Mouse (Mus musculus) forebrain, embryonic 10.5 days (tissue): ENCODE data around the gene Ccdc155. TPM values are rescaled to one million over a fixed set of nuclear protein-coding genes. Genes with fewer than 3 reads are reported as not detected.

ENCODE experiments used
- DNase-seq: peaks from one replicate; pipeline ENCODE4 v3.0.0-alpha.2; 2017; ENCODE audit warnings: low spot score; ENCODE audit errors: extremely low spot score
- H3K27ac ChIP-seq: fragments of 300-500 bp; sonication (generic); 2 replicates; pipeline ENCODE4 v1.5.1; 2016; ENCODE audit warnings: mild to moderate bottlenecking
- H3K27me3 ChIP-seq: fragments of 300-500 bp; sonication (generic); 2 replicates; pipeline ENCODE4 v1.6.1; 2016; ENCODE audit warnings: mild to moderate bottlenecking; ENCODE audit not compliant: poor library complexity, severe bottlenecking
- H3K36me3 ChIP-seq: fragments of 300-500 bp; sonication (generic); replicated peaks from 2 replicates; pipeline ENCODE4 v1.6.1; 2016; ENCODE audit warnings: mild to moderate bottlenecking, moderate library complexity
- H3K4me1 ChIP-seq: fragments of 300-500 bp; sonication (generic); 2 replicates; pipeline ENCODE4 v1.6.1; 2016
- H3K4me3 ChIP-seq: fragments of 300-500 bp; sonication (generic); 2 replicates; pipeline ENCODE4 v1.5.1; 2016; ENCODE audit warnings: mild to moderate bottlenecking, moderate library complexity
- H3K9me3 ChIP-seq: fragments of 300-500 bp; sonication (generic); 2 replicates; pipeline ENCODE4 v1.6.1; 2016; ENCODE audit warnings: mild to moderate bottlenecking, moderate library complexity
- WGBS: fragments of 180-500 bp; shearing (Covaris S2); methylation state at CpG from one replicate; pipeline ENCODE4 v1.1.7; 2016; 5-methylcytosine and 5-hydroxymethylcytosine counted together
- polyA plus RNA-seq: library from polyadenylated mRNA; unstranded; fragments of >200 nt; fragmentation: Nextera tagmentation; extraction: Ambion mirVana; gene quantifications from 2 replicates; pipeline ENCODE4 v1.2.1, GENCODE M21; 2016

The Ccdc155 gene
- polyA plus RNA-seq, result 0.57 and 0.66 TPM in 2 replicates

DNA sequence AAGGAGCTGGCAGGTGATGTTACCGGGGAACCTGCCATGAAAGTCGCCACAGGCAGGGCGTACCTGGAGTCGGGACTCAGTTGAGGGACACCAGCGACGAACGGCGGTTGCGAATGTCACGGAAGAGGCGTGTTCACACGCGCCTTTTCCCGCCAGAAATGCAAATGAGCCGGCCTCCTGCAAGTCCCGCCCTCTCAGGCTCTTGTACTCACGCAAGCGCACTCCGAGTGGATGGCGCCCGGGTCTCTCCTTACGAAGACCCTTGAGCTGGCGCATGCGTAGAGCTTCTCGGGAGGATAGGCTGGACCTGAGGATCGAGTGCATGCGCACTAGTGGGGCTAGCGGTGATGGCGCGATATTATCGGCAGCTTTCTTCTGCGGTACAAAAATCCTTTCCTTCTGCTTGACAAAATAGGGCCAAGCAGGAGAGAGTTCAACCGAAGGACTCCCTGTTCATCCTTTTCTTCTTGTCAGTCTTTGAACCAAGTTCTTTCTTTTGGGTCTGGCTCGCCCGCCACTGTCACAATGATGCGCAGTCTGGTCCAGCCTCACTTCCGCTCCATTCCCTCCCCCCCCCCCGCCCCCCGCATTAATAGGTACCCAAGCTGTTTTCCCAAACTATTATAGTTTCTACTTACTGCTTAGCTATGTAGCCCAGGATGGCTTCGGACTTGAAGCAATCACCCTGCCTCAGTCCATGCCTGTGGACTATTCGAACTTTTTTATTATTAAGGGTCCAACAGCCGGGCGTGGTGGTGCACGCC is at the start of gene Ccdc155:
Gene Ccdc155, minus strand, starts transcription at position 513 of the 764 bp plus-strand sequence.
- Histone ChIP-seq H3K9me3 (no peaks in the 10 kb centered on the region), H3K4me1 (peaks cover 5% of the 10 kb centered on the region), H3K27me3 (peaks cover 47% of the 10 kb centered on the region), H3K36me3 (no peaks in the 10 kb centered on the region), H3K4me3 (peak within 1 kb of the TSS; percentile 57), H3K27ac (peak within 1 kb of the TSS; percentile 88)
- peak; percentile 99 for DNase-seq
- 9% methylated on average over 44 of the region's 44 CpGs for WGBS

DNA sequence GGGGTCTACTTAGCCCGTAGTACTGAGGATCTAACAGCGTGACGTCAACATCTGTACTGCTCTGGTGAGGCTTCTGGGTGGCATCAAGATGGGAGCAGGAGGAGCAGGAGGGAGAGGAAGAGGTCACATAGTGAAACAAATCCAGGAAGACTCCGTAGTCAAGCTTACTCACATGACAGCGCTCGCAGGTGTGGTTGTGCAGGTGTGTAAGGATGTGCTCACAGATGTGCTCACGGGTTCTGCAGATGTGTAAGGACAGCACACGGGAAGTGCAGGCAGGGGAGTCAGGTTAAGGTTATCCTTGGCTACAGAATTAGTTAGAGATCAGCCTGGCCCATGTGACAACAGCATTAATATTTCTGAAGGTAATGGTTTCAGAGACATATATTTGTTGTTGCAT is 49.1 kb upstream of the Ccdc155 start:
- no peak for DNase-seq
- peaks cover 5% of the 10 kb centered on the region; the same call in 1 of the 2 replicates for H3K4me1 ChIP-seq
- H3K27ac ChIP-seq, result no peak overlapping the region
- WGBS, result 93% methylated on average over 8 of the region's 8 CpGs
- no peak overlapping the region for H3K4me3 ChIP-seq
- H3K27me3 ChIP-seq, result no peaks in the 10 kb centered on the region
- H3K9me3 ChIP-seq, result no peaks in the 10 kb centered on the region
- no peaks in the 10 kb centered on the region for H3K36me3 ChIP-seq

DNA sequence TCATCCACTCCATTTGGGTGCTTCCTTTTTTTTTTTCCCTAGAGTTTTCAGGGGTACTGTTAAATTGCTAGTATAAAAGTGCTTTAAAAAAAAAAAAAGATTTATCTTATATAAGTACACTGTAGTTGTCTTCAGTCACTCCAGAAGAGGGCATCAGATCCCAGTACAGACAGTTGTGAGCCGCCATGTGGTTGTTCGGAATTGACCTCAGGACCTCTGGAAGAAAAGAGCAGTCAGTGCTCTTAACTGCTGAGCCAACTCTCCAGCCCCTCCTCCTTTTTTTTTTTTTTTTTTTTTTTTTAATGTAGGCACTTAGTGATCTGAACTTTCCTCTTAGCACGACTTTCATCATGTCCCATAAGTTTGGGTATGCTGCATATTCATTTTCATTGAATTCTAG is 43.0 kb upstream of the Ccdc155 start:
- H3K4me3 ChIP-seq, result no peak overlapping the region
- no peaks in the 10 kb centered on the region for H3K27me3 ChIP-seq
- no peak overlapping the region for H3K27ac ChIP-seq
- WGBS, result 34% methylated on average over 3 of the region's 3 CpGs
- H3K4me1 ChIP-seq, result no peaks in the 10 kb centered on the region
- DNase-seq, result no peak
- no peaks in the 10 kb centered on the region for H3K9me3 ChIP-seq
- no peaks in the 10 kb centered on the region for H3K36me3 ChIP-seq

DNA sequence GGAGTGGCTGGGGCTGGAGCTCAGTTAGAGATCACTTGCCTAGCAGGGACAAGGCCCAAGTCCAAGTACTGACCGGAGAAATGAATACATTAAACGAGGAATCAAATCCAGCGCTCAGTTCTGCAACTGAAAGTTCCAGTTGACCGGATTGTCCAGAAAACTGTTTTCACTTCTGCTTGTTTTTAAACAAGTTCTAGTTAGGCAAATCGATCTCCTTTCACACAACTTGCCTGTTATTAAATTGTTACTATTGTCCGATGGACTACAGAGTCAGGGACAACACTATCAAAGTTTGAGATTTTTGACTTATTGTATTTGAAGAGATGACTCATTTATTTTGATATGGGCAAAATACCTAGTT is 36.7 kb upstream of the Ccdc155 start:
- H3K27me3 ChIP-seq, result peaks cover 59% of the 10 kb centered on the region
- no peaks in the 10 kb centered on the region for H3K9me3 ChIP-seq
- H3K27ac ChIP-seq, result peak overlapping the region; percentile 81
- no peaks in the 10 kb centered on the region for H3K36me3 ChIP-seq
- H3K4me1 ChIP-seq, result peaks cover 25% of the 10 kb centered on the region
- DNase-seq, result no peak
- peak overlapping the region; percentile 46; the same call in 1 of the 2 replicates for H3K4me3 ChIP-seq
- 79% methylated on average over 6 of the region's 6 CpGs for WGBS

GRCm38 (mm10) chr7:45240633-45241388 is 36.1 kb upstream of the Ccdc155 start, which contains the start of gene Slc6a16:
Slc6a16 (plus strand) TSS chr7:45241085.
- Histone ChIP-seq H3K27me3 (peaks cover 64% of the 10 kb centered on the region), H3K4me3 (peak within 1 kb of the TSS; percentile 46), H3K4me1 (peaks cover 28% of the 10 kb centered on the region), H3K27ac (peak within 1 kb of the TSS; percentile 81), H3K9me3 (no peaks in the 10 kb centered on the region), H3K36me3 (no peaks in the 10 kb centered on the region)
- WGBS, result 11% methylated on average over 53 of the region's 53 CpGs
- DNase-seq, result peak; percentile 58

GRCm38 (mm10) chr7:45240109-45240508 is 35.4 kb upstream of the Ccdc155 start:
- DNase-seq, result no peak
- 76% methylated on average over 7 of the region's 7 CpGs for WGBS
- Histone ChIP-seq H3K36me3 (no peaks in the 10 kb centered on the region), H3K27ac (no peak overlapping the region), H3K4me3 (no peak overlapping the region), H3K4me1 (peaks cover 35% of the 10 kb centered on the region), H3K27me3 (peaks cover 70% of the 10 kb centered on the region), H3K9me3 (no peaks in the 10 kb centered on the region)

GRCm38 (mm10) chr7:45238723-45239496 is 34.2 kb upstream of the Ccdc155 start, which contains the start of gene Cd37:
Cd37 (minus strand) TSS chr7:45239115.
- Histone ChIP-seq H3K4me1 (peaks cover 47% of the 10 kb centered on the region), H3K9me3 (no peaks in the 10 kb centered on the region), H3K27ac (no peak within 1 kb of the TSS), H3K36me3 (peaks cover 4% of the 10 kb centered on the region), H3K4me3 (peak within 1 kb of the TSS; percentile 3; the same call in 1 of the 2 replicates), H3K27me3 (peaks cover 76% of the 10 kb centered on the region)
- WGBS, result 40% methylated on average over 20 of the region's 20 CpGs
- DNase-seq, result no peak

DNA sequence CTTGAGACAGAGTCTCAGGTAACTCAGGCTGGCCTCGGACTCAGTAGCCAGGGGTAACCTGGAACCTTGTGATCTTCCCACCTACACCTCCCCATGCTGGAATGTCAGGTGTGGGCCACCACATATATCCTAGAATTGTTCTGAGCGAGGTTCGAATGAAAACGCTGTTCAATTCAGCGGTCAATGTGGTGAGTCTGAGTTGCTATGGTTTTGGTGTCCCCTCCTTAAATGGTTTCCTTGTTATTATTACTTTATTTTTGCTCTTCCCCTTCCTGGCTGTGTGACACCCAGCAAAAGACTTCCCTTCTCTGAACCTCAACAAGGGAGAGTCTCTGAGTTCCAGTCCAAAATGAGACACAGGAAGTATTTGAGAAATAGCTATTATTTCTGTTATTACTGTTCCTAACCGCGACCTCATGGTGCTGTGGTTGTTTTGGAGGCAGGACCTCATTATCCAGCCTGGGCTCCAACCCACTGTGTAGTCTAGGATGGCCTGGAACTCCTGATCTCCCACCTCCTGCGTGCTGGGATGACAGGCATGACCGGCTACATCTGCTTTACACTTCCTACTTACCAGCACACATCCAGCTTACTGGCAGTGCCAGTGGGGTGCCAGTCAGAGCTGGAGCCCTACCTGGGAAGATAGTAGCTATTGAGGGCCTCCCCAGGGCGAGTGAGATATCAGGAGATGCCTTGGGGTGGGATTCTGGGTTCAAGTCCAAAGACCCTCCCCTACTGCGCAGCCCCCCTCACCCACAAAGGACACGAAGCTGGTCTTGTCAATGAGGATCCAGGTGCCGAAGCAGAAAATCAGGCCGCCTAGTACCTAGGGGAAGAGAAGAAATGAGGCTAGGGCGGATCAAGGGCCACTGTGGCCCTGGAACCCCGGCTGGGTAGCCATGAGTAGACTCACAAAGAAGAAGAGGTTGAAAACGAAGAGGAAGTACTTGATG is 33.3 kb upstream of the Ccdc155 start:
- Histone ChIP-seq H3K4me1 (peaks cover 56% of the 10 kb centered on the region), H3K27me3 (peaks cover 84% of the 10 kb centered on the region), H3K4me3 (peak overlapping the region; percentile 3; the same call in 1 of the 2 replicates), H3K9me3 (no peaks in the 10 kb centered on the region), H3K36me3 (peaks cover 13% of the 10 kb centered on the region), H3K27ac (no peak overlapping the region)
- no peak for DNase-seq
- WGBS, result 77% methylated on average over 17 of the region's 17 CpGs

- Histone ChIP-seq H3K27me3 (peaks cover 74% of the 10 kb centered on the region), H3K9me3 (no peaks in the 10 kb centered on the region), H3K27ac (peak overlapping the region; percentile 56), H3K36me3 (peaks cover 36% of the 10 kb centered on the region), H3K4me3 (peak overlapping the region; percentile 43), H3K4me1 (peaks cover 61% of the 10 kb centered on the region)
- WGBS, result 23% methylated on average over 17 of the region's 17 CpGs
- DNase-seq, result no peak
Observed at GRCm38 (mm10) chr7:45235656-45236180, 31.0 kb upstream of the Ccdc155 start.

- DNase-seq, result peak; percentile 71
- H3K36me3 ChIP-seq, result peaks cover 43% of the 10 kb centered on the region
- peak overlapping the region; percentile 56 for H3K27ac ChIP-seq
- H3K4me3 ChIP-seq, result peak overlapping the region; percentile 43
- peaks cover 55% of the 10 kb centered on the region for H3K4me1 ChIP-seq
- peaks cover 67% of the 10 kb centered on the region for H3K27me3 ChIP-seq
- WGBS, result 4% methylated on average over 21 of the region's 21 CpGs
- no peaks in the 10 kb centered on the region for H3K9me3 ChIP-seq
Observed at GRCm38 (mm10) chr7:45234922-45235571, 30.4 kb upstream of the Ccdc155 start.

- Histone ChIP-seq H3K9me3 (no peaks in the 10 kb centered on the region), H3K4me3 (peak overlapping the region; percentile 43), H3K4me1 (peaks cover 55% of the 10 kb centered on the region), H3K27ac (peak overlapping the region; percentile 56), H3K36me3 (peaks cover 49% of the 10 kb centered on the region), H3K27me3 (peaks cover 60% of the 10 kb centered on the region)
- WGBS, result 9% methylated on average over 29 of the region's 29 CpGs
- DNase-seq, result no peak
Observed at GRCm38 (mm10) chr7:45234333-45234841, 29.7 kb upstream of the Ccdc155 start.
